Mouse (Mus musculus) brown adipose tissue, adult 24 weeks (tissue): ENCODE results near the gene Tgfb3. TPM values are rescaled to one million over a fixed set of nuclear protein-coding genes. Genes with fewer than 3 reads are reported as not detected.

Experiments used
- H3K27ac ChIP-seq: fragments of 200-500 bp; replicated peaks from 2 replicates; pipeline ENCODE4 v1.5.1; 2012; ENCODE audit warnings: low read depth, mild to moderate bottlenecking, low read length
- H3K4me1 ChIP-seq: fragments of 200-500 bp; 2 replicates; pipeline ENCODE4 v1.6.1; 2012; ENCODE audit warnings: low read length, mixed read lengths; ENCODE audit not compliant: control insufficient read depth, insufficient read depth, insufficient read length
- H3K4me3 ChIP-seq: fragments of 200-500 bp; 2 replicates; pipeline ENCODE4 v1.5.1; 2012; ENCODE audit warnings: low read depth, mild to moderate bottlenecking, low read length, moderate library complexity; ENCODE audit not compliant: insufficient read depth
- polyA plus RNA-seq: library from polyadenylated mRNA; stranded (reverse); fragments of >200 nt; gene quantifications from 2 replicates; pipeline ENCODE4 v1.2.4, GENCODE M21; 2012; ENCODE audit not compliant: missing spikeins, insufficient read depth, insufficient read length

Tgfb3 gene
- polyA plus RNA-seq, 1 experiment = 3.9 TPM

GRCm38 (mm10) chr12:86027747-86028146 is 51.1 kb downstream of the Tgfb3 start:
- no peak overlapping the region for H3K27ac ChIP-seq
- no peaks in the 10 kb centered on the region for H3K4me1 ChIP-seq
- no peak overlapping the region for H3K4me3 ChIP-seq

GRCm38 (mm10) chr12:86027000-86027399 is 51.8 kb downstream of the Tgfb3 start:
- H3K4me1 ChIP-seq = no peaks in the 10 kb centered on the region
- no peak overlapping the region for H3K4me3 ChIP-seq
- H3K27ac ChIP-seq = no peak overlapping the region

GRCm38 (mm10) chr12:86025480-86025879 is 53.4 kb downstream of the Tgfb3 start:
- no peak overlapping the region for H3K27ac ChIP-seq

DNA sequence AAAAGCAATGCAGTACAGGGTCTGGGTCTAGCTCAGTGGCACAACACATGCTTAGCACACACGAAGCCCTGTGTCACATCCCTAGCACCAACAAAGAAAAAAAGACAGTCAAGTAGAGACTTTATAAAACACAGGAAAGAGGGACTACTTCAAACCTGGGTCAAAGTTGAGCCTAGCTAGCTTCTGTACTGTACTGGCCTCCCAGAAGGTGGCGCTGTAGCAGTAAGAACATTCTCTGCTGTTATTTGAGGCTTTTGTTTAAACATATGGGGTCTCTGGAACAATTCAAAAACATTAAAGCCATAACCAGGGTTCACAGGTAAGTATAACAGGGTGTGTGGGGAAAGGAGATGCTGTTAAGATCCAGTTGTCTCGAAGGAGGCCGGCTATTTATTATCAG is 54.4 kb downstream of the Tgfb3 start:
- H3K27ac ChIP-seq = peak overlapping the region; percentile 41
- H3K4me1 ChIP-seq = no peaks in the 10 kb centered on the region
- no peak overlapping the region for H3K4me3 ChIP-seq

More at GRCm38 (mm10) chr12:86025480-86025879, 53.4 kb downstream of the Tgfb3 start:
- Histone ChIP-seq H3K4me3 (no peak overlapping the region), H3K4me1 (no peaks in the 10 kb centered on the region)

DNA sequence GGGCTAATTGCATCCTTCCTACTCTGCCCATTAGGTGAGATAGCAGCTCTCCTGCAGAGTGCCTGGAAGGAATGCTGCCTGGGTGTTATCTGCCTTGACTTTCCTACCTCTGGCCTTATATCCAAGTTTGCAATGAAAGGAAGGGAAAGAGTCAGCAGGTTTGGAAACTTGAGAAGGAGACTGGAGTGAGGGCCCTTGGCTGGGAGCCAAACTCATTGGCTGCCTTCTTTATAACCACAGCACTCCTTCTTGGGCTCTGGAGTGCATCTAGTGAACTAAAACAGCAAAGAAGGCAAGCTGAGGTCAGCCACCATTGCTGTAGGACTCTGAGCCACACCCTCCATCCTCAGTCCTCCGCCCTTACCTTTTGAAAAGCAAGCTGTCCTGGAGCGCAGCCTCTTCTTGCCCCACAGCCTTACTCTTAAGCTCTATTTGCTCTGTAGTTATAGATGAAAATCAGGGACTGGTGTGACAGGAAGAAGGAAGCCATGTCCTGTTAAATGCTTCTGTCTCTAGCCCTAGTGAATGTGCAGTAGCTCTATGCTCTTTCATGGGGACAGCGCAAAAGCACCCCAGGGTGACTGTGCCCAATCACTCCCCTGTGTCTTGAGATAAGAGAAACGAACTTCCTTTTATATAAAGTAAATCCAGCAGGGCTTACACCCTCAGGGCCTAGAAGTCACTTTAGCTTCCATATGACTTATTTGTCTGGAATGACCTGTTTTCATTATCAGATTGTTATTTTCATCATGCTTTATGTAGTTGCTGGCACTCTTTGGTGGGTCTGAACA is 55.6 kb downstream of the Tgfb3 start:
- Histone ChIP-seq H3K4me3 (no peak overlapping the region), H3K4me1 (no peaks in the 10 kb centered on the region), H3K27ac (no peak overlapping the region)

GRCm38 (mm10) chr12:86022282-86022984 is 56.4 kb downstream of the Tgfb3 start:
- Histone ChIP-seq H3K4me1 (no peaks in the 10 kb centered on the region), H3K4me3 (no peak overlapping the region), H3K27ac (no peak overlapping the region)

- H3K4me3 ChIP-seq = no peak overlapping the region
Observed at GRCm38 (mm10) chr12:86021583-86021982, 57.3 kb downstream of the Tgfb3 start.

DNA sequence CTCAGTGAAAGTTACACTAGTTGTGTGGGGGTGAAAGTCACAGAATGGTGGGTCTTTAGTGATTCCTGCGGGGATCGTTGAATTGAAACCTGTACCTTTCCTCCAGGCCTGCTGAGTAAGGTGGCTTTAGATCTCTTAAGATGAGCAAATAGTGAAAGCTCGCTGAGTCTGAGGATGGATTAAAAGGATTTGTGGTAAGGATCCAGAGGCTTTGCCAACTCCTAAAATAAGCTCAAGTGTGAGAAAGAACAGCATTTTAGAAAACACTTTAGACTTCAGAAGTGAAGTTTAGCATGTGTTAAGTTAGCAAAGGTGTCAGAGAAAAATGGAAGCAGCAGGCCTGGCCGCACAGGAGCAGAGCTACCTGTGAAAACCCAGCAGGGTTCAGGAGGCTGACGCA is 61.5 kb downstream of the Tgfb3 start:
- Histone ChIP-seq H3K27ac (no peak overlapping the region), H3K4me1 (no peaks in the 10 kb centered on the region), H3K4me3 (no peak overlapping the region)

More at GRCm38 (mm10) chr12:86021583-86021982, 57.3 kb downstream of the Tgfb3 start:
- Histone ChIP-seq H3K4me1 (no peaks in the 10 kb centered on the region), H3K27ac (no peak overlapping the region)

- Histone ChIP-seq H3K27ac (no peak overlapping the region), H3K4me1 (no peaks in the 10 kb centered on the region), H3K4me3 (no peak overlapping the region)
Observed at GRCm38 (mm10) chr12:86015114-86015513, 63.7 kb downstream of the Tgfb3 start.

DNA sequence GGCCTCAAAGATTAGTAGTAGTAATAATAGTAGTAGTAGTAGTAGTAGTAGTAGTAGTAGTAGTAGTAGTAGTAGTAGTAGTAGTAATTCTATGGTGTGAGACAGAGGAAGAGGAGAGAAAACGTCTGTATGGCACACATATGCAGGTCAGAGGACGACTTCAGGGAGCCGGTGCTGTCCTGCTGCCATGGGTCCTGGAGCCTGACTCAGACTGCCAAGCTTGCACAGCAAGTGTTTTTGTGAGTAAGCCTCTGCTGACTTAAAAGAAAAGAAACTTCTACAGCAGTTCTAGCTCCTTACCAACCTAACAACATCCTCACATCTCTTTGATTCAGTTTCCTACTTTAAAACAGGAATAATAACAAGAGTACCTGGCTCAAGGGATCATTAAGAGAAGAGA is 64.2 kb downstream of the Tgfb3 start:
- no peaks in the 10 kb centered on the region for H3K4me1 ChIP-seq
- H3K27ac ChIP-seq = no peak overlapping the region
- no peak overlapping the region for H3K4me3 ChIP-seq

GRCm38 (mm10) chr12:86014174-86014573 is 64.7 kb downstream of the Tgfb3 start:
- Histone ChIP-seq H3K27ac (no peak overlapping the region), H3K4me3 (no peak overlapping the region), H3K4me1 (no peaks in the 10 kb centered on the region)

DNA sequence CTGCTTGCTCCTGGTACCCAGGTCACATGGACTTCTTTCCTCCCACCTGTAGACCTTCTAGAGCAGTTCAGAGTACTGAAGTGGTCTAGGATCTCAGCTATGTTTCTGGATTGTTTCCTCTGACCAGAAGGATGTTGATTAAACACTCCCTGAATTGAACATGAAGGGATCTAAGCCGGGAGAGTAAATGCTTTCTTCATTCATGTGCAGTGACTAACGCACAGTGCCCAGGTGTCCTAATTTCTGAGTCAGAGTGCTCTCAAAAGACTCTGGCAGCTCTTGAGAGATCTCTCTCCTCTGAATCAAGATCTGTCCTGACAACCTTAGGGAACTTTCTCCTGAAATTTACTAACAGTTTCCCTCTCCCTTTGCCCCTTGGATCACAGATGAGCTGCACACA is 66.6 kb downstream of the Tgfb3 start:
- no peak overlapping the region for H3K4me3 ChIP-seq
- no peak overlapping the region for H3K27ac ChIP-seq

GRCm38 (mm10) chr12:86010656-86011055 is 68.2 kb downstream of the Tgfb3 start:
- Histone ChIP-seq H3K27ac (no peak overlapping the region), H3K4me3 (no peak overlapping the region), H3K4me1 (no peaks in the 10 kb centered on the region; the same call in 1 of the 2 replicates)

More for the DNA sequence above, 66.6 kb downstream of the Tgfb3 start:
- no peaks in the 10 kb centered on the region; the same call in 1 of the 2 replicates for H3K4me1 ChIP-seq

- Histone ChIP-seq H3K4me3 (no peak overlapping the region), H3K4me1 (no peaks in the 10 kb centered on the region; the same call in 1 of the 2 replicates), H3K27ac (no peak overlapping the region)
Observed at GRCm38 (mm10) chr12:86007377-86007776, 71.5 kb downstream of the Tgfb3 start.
